Mouse (Mus musculus) embryo, embryonic 9.5 days (tissue): Measurements from ENCODE around the gene Tm9sf2.
"Not testable (repeated sequence)": the region's sequence is repeated elsewhere in the genome, so short reads cannot be mapped to it uniquely, and the experiment has no call there.

ENCODE experiments used
- DNase-seq: peaks from one replicate; pipeline ENCODE4 v3.0.0-alpha.2; 2017; ENCODE audit errors: extremely low spot score

Tm9sf2 gene

GRCm38 (mm10) chr14:122106822-122107468 is at the start of gene Tm9sf2:
Gene Tm9sf2 (plus strand): TSS chr14:122107038.
- DNase-seq, result peak; percentile 89

DNA sequence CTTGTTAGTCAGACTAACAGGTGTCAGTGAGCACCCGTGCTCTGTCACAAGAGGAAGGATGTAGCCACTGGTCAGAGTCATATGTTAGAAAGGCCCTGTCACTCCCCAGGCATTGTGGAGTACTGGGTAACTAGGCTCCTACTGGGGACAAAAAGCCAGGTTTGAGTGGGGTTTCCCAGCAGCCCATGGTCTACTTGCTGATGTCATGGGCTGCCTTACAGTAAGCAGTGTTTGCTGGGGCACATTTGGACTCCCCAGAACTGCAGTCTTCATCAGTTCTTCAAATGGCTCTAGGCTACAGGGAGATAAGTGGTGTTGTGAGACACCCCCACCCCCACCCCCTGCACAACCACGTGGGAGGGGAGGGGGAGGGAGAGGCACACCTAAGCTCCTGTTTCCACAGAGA is 48.9 kb upstream of the Tm9sf2 start:
- no peak for DNase-seq

DNA sequence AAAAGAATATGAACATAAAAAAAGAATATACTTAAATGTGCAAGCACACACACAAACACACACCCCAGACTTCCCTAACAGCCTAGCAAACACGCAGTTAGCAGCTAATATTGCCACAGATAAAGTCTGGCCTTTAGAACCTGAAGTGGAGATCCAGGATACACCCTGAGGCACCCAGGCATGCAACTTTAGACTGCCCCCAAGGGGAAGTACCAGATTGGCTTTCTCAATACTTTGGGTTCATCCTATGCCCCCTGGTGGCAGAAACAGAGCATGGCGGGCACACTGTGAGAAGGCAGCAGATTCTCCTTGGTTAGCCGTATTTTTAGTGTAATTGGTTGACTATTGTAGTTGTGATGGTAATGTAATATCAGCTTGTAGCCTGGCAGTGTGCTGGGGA is 46.2 kb upstream of the Tm9sf2 start:
- peak; percentile 77 for DNase-seq

DNA sequence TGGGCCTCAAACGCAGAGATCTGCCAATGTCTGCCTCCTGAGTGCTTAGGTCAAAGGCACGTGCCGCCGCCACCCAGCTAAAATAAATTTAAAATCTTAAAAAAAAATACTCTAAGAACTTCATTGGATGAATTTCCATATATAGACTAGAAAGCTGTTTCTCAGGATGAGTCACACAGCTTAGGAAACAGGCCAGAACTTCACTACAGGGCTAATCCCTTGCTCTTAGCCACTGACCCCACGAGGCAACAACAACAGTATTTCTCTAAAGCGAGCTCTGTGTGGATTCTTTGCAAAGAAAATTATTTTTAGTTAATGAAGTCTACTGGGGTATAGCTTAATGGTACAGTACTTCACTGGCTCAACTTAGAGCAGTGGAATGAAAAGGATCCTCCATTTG is 45.5 kb upstream of the Tm9sf2 start:
- DNase-seq, result no peak

GRCm38 (mm10) chr14:122062411-122063090 is 44.3 kb upstream of the Tm9sf2 start:
- no peak for DNase-seq

DNA sequence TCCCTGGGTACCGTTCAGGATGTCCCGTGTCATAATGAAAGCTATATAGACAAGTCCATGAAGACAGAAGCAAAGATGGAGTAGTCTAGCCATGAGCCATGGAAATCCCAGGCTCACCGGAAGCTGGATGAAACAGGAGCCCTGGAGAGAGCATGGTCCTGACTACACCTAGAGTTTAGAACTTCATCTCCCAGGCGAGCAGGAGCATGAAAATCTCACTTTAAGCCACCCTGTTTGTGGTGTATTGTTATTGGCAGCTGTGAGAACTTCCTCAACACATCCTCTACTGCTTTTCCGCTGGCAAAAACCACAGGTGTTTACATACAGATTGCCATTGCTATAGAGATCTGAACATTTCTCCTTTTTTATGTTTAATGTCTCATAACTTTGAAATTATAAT is 43.2 kb upstream of the Tm9sf2 start:
- DNase-seq, result no peak

DNA sequence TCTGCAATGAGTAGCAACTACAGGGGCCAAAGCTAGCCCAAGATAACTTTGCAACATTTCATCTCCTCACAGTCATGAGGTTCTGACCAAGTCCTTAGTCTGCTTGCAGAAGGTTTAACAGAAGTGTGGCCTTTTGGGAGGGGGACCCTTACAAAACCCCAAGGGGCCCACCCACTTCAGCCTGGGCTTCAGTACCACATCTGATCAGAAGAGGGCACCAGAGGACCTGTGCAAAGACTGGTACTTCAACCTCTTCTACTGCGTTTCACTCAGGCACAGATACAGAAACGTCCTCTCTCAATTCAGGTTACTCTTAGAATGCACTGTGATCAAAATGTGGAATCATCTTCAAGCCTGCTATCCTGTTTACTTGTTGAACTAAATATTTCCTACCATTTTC is 42.3 kb upstream of the Tm9sf2 start:
- peak; percentile 71 for DNase-seq

- no peak for DNase-seq
Observed at GRCm38 (mm10) chr14:122066243-122066642, 40.6 kb upstream of the Tm9sf2 start.

GRCm38 (mm10) chr14:122068036-122068435 is 38.8 kb upstream of the Tm9sf2 start:
- not testable (repeated sequence) for DNase-seq

GRCm38 (mm10) chr14:122068801-122069695 is 37.8 kb upstream of the Tm9sf2 start:
- DNase-seq, result no peak

DNA sequence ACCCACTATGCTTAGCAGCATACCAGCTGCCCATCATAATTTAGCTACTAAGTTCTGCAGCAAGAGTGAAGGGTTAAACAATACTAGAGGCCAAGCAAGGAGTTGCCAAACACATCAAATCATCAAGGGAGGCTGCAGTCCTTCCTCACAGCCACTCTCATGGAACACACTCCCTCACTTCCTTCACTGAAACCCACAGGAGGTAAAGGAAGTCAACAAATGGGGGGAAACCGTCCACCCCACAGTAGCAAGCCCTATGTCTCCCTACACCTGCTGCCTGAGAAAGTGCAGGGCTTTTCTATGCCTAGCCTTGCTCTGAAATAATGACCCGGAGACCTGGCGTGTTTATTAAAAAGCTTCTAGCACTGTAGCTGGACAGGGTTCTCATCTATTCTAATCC is 36.9 kb upstream of the Tm9sf2 start:
- no peak for DNase-seq

- no peak for DNase-seq
Observed at GRCm38 (mm10) chr14:122073422-122073821, 33.4 kb upstream of the Tm9sf2 start.

DNA sequence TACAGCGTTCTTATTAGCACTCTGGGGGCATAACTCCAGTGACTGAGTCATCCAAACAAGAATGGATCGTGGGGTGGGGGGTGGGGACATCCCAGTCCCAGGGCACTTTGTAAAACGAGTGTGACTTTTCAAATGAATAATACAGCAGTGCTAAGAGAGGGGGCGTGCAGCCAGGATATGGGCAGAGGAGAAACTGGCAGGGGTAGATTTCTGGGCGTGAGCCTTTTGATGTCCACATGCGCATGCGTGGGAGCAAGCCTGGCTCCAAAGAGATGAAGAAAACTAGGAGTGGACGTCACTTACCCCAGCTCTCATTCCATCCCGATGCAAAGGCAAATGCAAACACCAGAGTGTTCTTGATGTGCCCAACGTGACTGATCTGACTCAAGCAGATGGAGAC is 32.5 kb upstream of the Tm9sf2 start:
- no peak for DNase-seq

GRCm38 (mm10) chr14:122075485-122076200 is 31.2 kb upstream of the Tm9sf2 start:
- DNase-seq, result no peak

- DNase-seq, result no peak
Observed at GRCm38 (mm10) chr14:122077017-122077416, 29.8 kb upstream of the Tm9sf2 start.

DNA sequence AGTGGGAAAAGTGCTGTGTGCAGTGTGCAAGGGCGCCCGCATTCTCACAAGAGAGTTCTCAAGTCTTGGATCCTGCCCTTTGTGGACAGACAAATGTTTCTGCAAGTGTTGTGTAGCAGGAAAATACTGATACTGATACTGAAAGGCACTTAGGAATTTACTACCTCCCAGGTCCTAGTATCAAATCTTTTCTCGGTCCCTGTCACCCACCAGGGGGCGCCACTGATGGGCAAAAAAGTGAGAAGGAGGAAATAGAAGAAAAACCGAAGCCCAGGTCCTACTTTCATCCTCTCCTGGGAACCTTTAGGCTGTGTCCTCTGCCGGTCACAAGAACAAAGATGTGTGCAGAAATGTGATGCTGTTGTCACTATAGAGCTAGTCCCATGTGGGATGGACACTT is 27.4 kb upstream of the Tm9sf2 start:
- peak; percentile 39 for DNase-seq

DNA sequence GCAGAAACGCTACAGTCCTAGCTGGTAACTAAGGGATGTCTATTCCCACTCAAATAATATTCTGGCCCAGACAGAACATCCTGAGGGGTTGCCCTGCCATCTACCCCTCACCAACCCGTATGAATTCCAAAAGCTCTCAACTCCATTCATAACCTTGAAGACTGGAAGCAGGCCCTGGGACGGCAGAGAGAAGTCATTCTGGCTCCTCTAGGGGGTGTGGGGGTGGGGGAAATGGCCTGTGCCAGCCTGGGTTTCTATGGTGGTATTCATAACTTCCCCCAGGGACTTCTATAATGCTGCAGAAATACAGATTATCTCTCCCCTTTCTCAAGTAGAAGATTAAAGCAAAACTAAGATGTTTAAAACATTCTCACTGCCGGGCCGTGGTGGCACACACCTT is 26.9 kb upstream of the Tm9sf2 start:
- no peak for DNase-seq

- DNase-seq, result no peak
Observed at GRCm38 (mm10) chr14:122081308-122081707, 25.5 kb upstream of the Tm9sf2 start.

DNA sequence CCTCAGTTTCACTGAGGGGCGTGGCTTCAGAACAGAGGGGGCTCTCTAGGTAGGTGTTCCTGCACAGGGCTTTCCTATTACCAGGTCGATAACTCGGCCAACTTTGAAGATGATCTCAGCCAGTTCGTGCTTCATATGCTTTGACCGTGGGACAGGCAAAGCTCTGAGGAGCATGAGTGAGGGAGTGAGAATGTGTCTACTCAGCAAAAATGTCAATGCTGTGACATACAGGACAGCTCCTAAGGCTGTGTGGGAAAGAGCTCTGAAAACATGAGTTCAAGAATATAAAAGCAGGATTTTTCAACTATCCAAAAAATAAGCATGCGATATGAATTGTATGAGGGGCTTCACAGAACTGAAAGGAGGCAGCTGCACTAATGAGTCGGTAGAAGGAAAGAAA is 23.3 kb upstream of the Tm9sf2 start:
- no peak for DNase-seq

DNA sequence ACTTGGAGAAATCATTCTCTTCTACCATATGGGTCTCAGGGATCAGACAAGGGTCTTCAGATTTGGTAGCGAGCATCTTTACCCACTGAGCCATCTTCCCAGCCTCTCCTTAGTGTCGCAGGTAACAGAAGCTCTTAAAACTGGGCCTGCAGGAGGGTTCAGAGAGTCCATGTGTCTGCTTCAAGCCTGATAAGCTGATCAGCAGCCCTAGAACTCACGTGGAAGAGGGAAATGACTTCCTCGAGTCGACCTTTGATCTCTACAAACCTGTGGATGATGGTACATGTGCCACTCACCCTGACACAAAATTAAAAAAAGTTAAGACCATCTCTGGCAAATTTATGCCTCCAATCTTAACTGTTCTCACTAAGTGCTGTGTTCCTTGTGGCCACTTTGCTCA is 18.9 kb upstream of the Tm9sf2 start:
- DNase-seq, result no peak

DNA sequence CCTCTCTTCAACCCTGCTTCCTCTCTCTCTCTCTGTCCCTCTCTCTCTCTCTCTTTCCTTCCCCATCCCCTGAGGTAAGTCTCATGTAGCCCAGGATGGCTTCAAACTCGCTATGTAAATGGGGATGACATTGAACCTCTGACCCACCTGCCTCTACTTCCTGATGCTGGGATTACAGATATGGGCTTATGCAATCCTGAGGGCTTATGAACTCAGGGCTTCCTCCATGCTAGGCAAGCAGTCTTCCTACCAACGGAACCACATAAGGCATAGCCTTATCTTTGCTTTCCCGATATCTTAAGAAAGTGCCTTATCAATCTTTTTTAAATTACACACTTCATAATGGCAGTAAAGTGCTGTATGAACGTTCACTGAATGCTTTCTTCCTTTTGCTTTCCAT is 14.5 kb upstream of the Tm9sf2 start:
- DNase-seq, result no peak

DNA sequence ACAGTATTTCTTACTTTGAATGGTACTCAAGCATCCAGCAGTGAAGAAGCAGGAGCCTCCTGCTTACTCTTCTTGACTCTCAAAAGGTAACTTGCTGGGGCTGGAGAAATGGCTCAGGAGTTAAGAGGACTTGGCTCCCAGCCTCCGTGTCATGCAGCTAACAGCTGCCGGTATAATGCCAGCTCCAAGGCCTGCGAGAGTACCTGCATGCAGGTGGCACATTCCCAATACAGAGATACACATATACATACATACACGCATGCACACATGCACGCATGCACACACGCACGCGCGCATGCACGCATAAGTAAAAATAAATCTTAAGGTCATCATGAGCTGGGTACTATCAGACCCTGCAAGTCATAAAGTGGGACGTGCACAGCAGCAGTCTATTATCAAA is 10.5 kb upstream of the Tm9sf2 start:
- DNase-seq, result no peak
